Comparison of ENCODE assay signal across 26 mouse cellular contexts in the genomic region with DNA sequence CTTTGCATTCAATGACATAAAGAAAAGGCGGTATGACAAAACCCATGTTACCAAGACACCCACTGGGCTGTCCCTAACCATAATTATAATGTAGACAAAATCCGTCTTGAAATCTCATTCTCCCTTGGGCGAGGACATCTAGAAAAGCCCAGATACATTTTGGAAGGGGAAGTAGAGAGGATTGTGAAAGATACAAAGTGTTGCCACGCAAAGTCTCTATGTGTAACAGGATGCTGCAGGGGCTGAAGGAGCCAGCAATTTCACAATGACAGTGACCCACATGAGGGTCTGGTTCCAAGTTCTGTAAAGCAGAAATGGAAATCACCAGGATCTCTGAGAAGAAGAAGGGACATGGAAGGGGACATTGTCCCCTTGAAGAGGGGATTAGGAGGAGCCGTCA. TPM values are rescaled to one million over a fixed set of nuclear protein-coding genes. Genes with fewer than 3 reads are reported as not detected.
DNase-seq lines count a peak whose midpoint lies in the region; ATAC-seq lines count a peak whose summit lies in the region.
"Had no signal": no experiment of that assay in that cellular context is flagged by ENCODE, and none has a peak within 500 bp of the region (broad histone marks: within the 10 kb centered on the region; RNA-seq: fewer than 3 reads in every experiment).

No protein-coding gene starts in this region.

- H3K9me3 ChIP-seq in hindbrain, embryonic 10.5 days, result no peaks in the 10 kb centered on the region; the same call in 1 of the 2 replicates
- H3K9me3 ChIP-seq: heart, embryonic 10.5 days; hindbrain, embryonic 15.5 days; intestine, embryonic 15.5 days; limb, embryonic 13.5 days; liver, embryonic 15.5 days; midbrain, embryonic 13.5 days; neural tube, embryonic 13.5 days had no signal

- H3K27me3 ChIP-seq in hindbrain, embryonic 10.5 days (ENCODE audit: insufficient read depth, poor library complexity, severe bottlenecking), result no peaks in the 10 kb centered on the region
- H3K27me3 ChIP-seq: hindbrain, embryonic 15.5 days; intestine, embryonic 15.5 days; limb, embryonic 13.5 days; liver, embryonic 15.5 days; megakaryocyte, embryonic 14.5 days; midbrain, embryonic 13.5 days; neural tube, embryonic 13.5 days had no signal

- H3K36me3 ChIP-seq in hindbrain, embryonic 10.5 days, result no peaks in the 10 kb centered on the region
- H3K36me3 ChIP-seq: heart, embryonic 10.5 days; hindbrain, embryonic 15.5 days; intestine, embryonic 15.5 days; limb, embryonic 13.5 days; liver, embryonic 15.5 days; midbrain, embryonic 13.5 days; neural tube, embryonic 13.5 days had no signal

- H3K4me1 ChIP-seq in hindbrain, embryonic 10.5 days (replicated peaks), result peaks cover 5% of the 10 kb centered on the region
- H3K4me1 ChIP-seq: hindbrain, embryonic 15.5 days; intestine, embryonic 15.5 days; limb, embryonic 13.5 days; megakaryocyte, embryonic 14.5 days; midbrain, embryonic 13.5 days; neural tube, embryonic 13.5 days had no signal

- peak; percentile 99 for ATAC-seq in granulocyte monocyte progenitor cell, adult 5-6 weeks (replicated peaks; ENCODE audit: poor library complexity, severe bottlenecking)
- ATAC-seq in megakaryocyte, adult 5-6 weeks (ENCODE audit: poor library complexity, severe bottlenecking), result peak; percentile 97
- ATAC-seq: intestine, embryonic 15.5 days; midbrain, embryonic 13.5 days had no signal

- H3K27ac ChIP-seq in hindbrain, embryonic 10.5 days, result no peak overlapping the region
- H3K27ac ChIP-seq: heart, embryonic 10.5 days; hindbrain, embryonic 15.5 days; intestine, embryonic 15.5 days; limb, embryonic 13.5 days; liver, embryonic 15.5 days; midbrain, embryonic 13.5 days; neural tube, embryonic 13.5 days had no signal

- WGBS in hindbrain, embryonic 10.5 days, result 89% methylated on average over 5 of the region's 5 CpGs

- DNase-seq in heart, adult 11 months, result peak; percentile 89
- DNase-seq in heart, adult 8-10 months (ENCODE audit: low spot score), result no peak
- peak; percentile 66 for DNase-seq in 416B (ENCODE audit: low read depth)
- no peak for DNase-seq in ovary, adult 18-20 months (ENCODE audit: low spot score)
- DNase-seq in hindbrain, embryonic 10.5 days (ENCODE audit: low spot score), result no peak
- DNase-seq in right cerebral cortex, postnatal 14 days, result no peak
- DNase-seq: adrenal gland, postnatal 14 days; cerebellum, postnatal 10 days; gastrocnemius, postnatal 25 days; heart, postnatal 4 days; kidney, adult 8-10 months; kidney, postnatal 14 days; layer of hippocampus, postnatal 36 days; right cerebral cortex, postnatal 25 days; spleen, adult 18-20 months had no signal

- H3K4me3 ChIP-seq in hindbrain, embryonic 10.5 days, result no peak overlapping the region
- H3K4me3 ChIP-seq: heart, embryonic 10.5 days; hindbrain, embryonic 15.5 days; intestine, embryonic 15.5 days; limb, embryonic 13.5 days; liver, embryonic 15.5 days; megakaryocyte, embryonic 14.5 days; midbrain, embryonic 13.5 days; myocyte; neural tube, embryonic 13.5 days had no signal

RNA-seq across cellular contexts. Expression of a gene that starts 44.0 kb away (rescaled TPM):
- total RNA-seq in heart, adult 8-10 months (2022), result 10 to 100 TPM in 2 of 4 experiments, 1 to 10 TPM in 2; 9.0 to 11.3 (median 10.5) TPM
- 27.1 and 38.2 TPM in 2 replicates for total RNA-seq in granulocyte monocyte progenitor cell, adult 5-6 weeks (2014; fragmentation: Nextera tagmentation)
- total RNA-seq in granulocyte monocyte progenitor cell, adult 5-6 weeks (2017), result 19.2 and 35.0 TPM in 2 replicates
- total RNA-seq in megakaryocyte, adult 5-6 weeks (2015), result 30.0 and 34.6 TPM in 2 replicates
- 25.7 and 33.0 TPM in 2 replicates for total RNA-seq in megakaryocyte, adult 5-6 weeks (2017)
- polyA plus RNA-seq in hindbrain, embryonic 10.5 days (2016; fragmentation: Nextera tagmentation; extraction: Ambion mirVana), result 30.5 and 31.7 TPM in 2 replicates

RNA-seq across cellular contexts. Expression of a gene that starts 55.9 kb away (rescaled TPM):
- total RNA-seq in heart, adult 8-10 months (2022), result 1 to 10 TPM; 1.9 to 2.8 (median 2.4) TPM
- total RNA-seq in granulocyte monocyte progenitor cell, adult 5-6 weeks (2014; fragmentation: Nextera tagmentation), result not detected in 2 replicates
- 0.10 and 0.56 TPM in 2 replicates for total RNA-seq in granulocyte monocyte progenitor cell, adult 5-6 weeks (2017)
- 3.7 and 5.0 TPM in 2 replicates for total RNA-seq in megakaryocyte, adult 5-6 weeks (2015)
- 3.9 and 4.3 TPM in 2 replicates for total RNA-seq in megakaryocyte, adult 5-6 weeks (2017)
- 1.1 and 1.2 TPM in 2 replicates for polyA plus RNA-seq in hindbrain, embryonic 10.5 days (2016; fragmentation: Nextera tagmentation; extraction: Ambion mirVana)
- polyA plus RNA-seq: myocyte had no signal

Comparison
In these comparisons a context has a peak if more than half of its experiments do, and no peak if none do; other contexts are left out.
1. DNase-seq: peak in heart, adult 11 months (single experiment) and 416B (single experiment); none in heart, adult 8-10 months (single experiment), ovary, adult 18-20 months (single experiment), hindbrain, embryonic 10.5 days (single experiment) and right cerebral cortex, postnatal 14 days (single experiment).